Mouse (Mus musculus): Measurements from ENCODE around the gene Rorb. TPM values are rescaled to one million over a fixed set of nuclear protein-coding genes. Genes with fewer than 3 reads are reported as not detected.

Rorb gene
- polyA plus RNA-seq, 1 experiment from 2014 or later: 0.55 TPM

DNA sequence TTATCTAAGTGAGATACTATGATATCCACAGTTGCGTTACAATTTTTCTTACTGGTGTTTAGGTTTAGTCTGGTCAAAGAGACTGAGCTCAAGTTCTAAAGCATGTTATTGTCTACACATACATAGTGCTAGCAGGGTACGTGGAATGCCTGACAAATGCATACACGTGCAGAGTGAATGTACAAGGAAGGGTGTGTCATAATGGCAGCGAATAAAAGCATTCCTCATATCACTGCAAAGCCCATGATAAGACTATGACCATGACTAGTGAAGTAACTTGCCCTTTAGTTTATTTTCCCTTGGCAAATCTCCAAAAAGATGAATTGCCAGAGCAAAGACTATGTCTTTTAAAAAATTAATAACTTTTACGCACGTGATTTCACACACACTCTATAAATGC is 13.8 kb downstream of the Rorb start:
- H3K9ac ChIP-seq: no peak overlapping the region
- H3K4me1 ChIP-seq: no peaks in the 10 kb centered on the region
- H3K27ac ChIP-seq: no peak overlapping the region
- peak; percentile 73; the same call in 1 of the 2 replicates for ATAC-seq (ENCODE audit: insufficient read depth, low FRiP score, low read depth)
- H3K27me3 ChIP-seq (replicated peaks): no peaks in the 10 kb centered on the region
- H3K4me2 ChIP-seq: no peak overlapping the region
- H3K4me3 ChIP-seq (replicated peaks): no peak overlapping the region
- no peaks in the 10 kb centered on the region for H3K9me3 ChIP-seq
- 66% methylated on average over 6 of the region's 6 CpGs for whole genome bisulfite sequencing
- H3K36me3 ChIP-seq: no peaks in the 10 kb centered on the region

DNA sequence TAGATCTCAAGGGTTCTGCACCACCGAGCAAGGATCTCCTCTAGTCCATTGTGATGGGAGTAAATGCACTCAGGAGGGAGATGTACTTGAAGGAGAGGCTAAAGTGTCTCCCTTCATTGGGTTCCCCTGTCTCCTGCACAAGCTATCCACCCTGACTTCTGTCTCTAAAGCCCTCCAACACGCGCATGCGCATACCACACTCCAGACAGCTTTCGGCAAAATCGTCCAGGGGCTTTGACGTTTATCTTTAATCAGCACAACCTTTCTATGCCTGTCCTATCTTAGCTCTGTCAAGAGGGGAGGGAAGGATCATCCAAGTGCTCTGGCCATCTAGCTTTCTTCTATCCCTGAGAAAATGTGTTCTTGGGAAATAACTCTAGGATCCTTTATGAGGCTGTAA is 21.6 kb downstream of the Rorb start:
- Histone ChIP-seq H3K27ac (no peak overlapping the region), H3K9me3 (no peaks in the 10 kb centered on the region), H3K9ac (no peak overlapping the region), H3K27me3 (replicated peaks) (no peaks in the 10 kb centered on the region), H3K4me2 (no peak overlapping the region), H3K36me3 (no peaks in the 10 kb centered on the region), H3K4me3 (replicated peaks) (no peak overlapping the region), H3K4me1 (no peaks in the 10 kb centered on the region)
- no peak for ATAC-seq (ENCODE audit: insufficient read depth, low FRiP score, low read depth)
- 78% methylated on average over 7 of the region's 7 CpGs for WGBS

GRCm38 (mm10) chr19:19077880-19078279 is 33.1 kb downstream of the Rorb start:
- 54% methylated on average over 8 of the region's 8 CpGs for WGBS
- no peak overlapping the region for H3K4me2 ChIP-seq
- no peak for ATAC-seq (ENCODE audit: insufficient read depth, low FRiP score, low read depth)

GRCm38 (mm10) chr19:19074756-19075155 is 36.2 kb downstream of the Rorb start:
- no peak for ATAC-seq (ENCODE audit: insufficient read depth, low FRiP score, low read depth)
- Histone ChIP-seq H3K36me3 (no peaks in the 10 kb centered on the region), H3K4me1 (no peaks in the 10 kb centered on the region), H3K4me3 (replicated peaks) (no peak overlapping the region), H3K9ac (no peak overlapping the region), H3K9me3 (no peaks in the 10 kb centered on the region), H3K27me3 (replicated peaks) (no peaks in the 10 kb centered on the region), H3K4me2 (no peak overlapping the region), H3K27ac (no peak overlapping the region)
- 77% methylated on average over 6 of the region's 6 CpGs for WGBS

More at GRCm38 (mm10) chr19:19077880-19078279, 33.1 kb downstream of the Rorb start:
- no peaks in the 10 kb centered on the region for H3K4me1 ChIP-seq
- no peaks in the 10 kb centered on the region for H3K36me3 ChIP-seq
- H3K4me3 ChIP-seq (replicated peaks): no peak overlapping the region
- H3K9ac ChIP-seq: no peak overlapping the region
- no peaks in the 10 kb centered on the region for H3K27me3 ChIP-seq (replicated peaks)
- no peaks in the 10 kb centered on the region for H3K9me3 ChIP-seq
- no peak overlapping the region for H3K27ac ChIP-seq

GRCm38 (mm10) chr19:19058710-19059398 is 52.1 kb downstream of the Rorb start:
- Histone ChIP-seq H3K27ac (no peak overlapping the region), H3K4me1 (no peaks in the 10 kb centered on the region), H3K4me2 (no peak overlapping the region), H3K36me3 (no peaks in the 10 kb centered on the region), H3K9me3 (no peaks in the 10 kb centered on the region), H3K27me3 (replicated peaks) (no peaks in the 10 kb centered on the region), H3K4me3 (replicated peaks) (no peak overlapping the region), H3K9ac (no peak overlapping the region)
- no peak for ATAC-seq (ENCODE audit: insufficient read depth, low FRiP score, low read depth)
- WGBS: 68% methylated on average over 10 of the region's 10 CpGs

GRCm38 (mm10) chr19:19058201-19058600 is 52.8 kb downstream of the Rorb start:
- Histone ChIP-seq H3K36me3 (no peaks in the 10 kb centered on the region), H3K4me2 (no peak overlapping the region), H3K4me3 (replicated peaks) (no peak overlapping the region), H3K27me3 (replicated peaks) (no peaks in the 10 kb centered on the region), H3K27ac (no peak overlapping the region), H3K9me3 (no peaks in the 10 kb centered on the region), H3K9ac (no peak overlapping the region), H3K4me1 (no peaks in the 10 kb centered on the region)
- 76% methylated on average over 8 of the region's 8 CpGs for WGBS
- ATAC-seq (ENCODE audit: insufficient read depth, low FRiP score, low read depth): no peak

- H3K27me3 ChIP-seq (replicated peaks): no peaks in the 10 kb centered on the region
- no peaks in the 10 kb centered on the region for H3K36me3 ChIP-seq
- no peak overlapping the region for H3K9ac ChIP-seq
- no peaks in the 10 kb centered on the region for H3K4me1 ChIP-seq
- no peak overlapping the region for H3K27ac ChIP-seq
- WGBS: 39% methylated on average over 2 of the region's 2 CpGs
- H3K4me3 ChIP-seq (replicated peaks): no peak overlapping the region
- no peaks in the 10 kb centered on the region for H3K9me3 ChIP-seq
- no peak for ATAC-seq (ENCODE audit: insufficient read depth, low FRiP score, low read depth)
- H3K4me2 ChIP-seq: no peak overlapping the region
These were observed 67.9 kb downstream of the Rorb start for GRCm38 (mm10) chr19:19043138-19043537.

- WGBS: 48% methylated on average over 2 of the region's 2 CpGs
These were observed 70.2 kb downstream of the Rorb start for GRCm38 (mm10) chr19:19040800-19041199.

GRCm38 (mm10) chr19:19034482-19035315 is 76.3 kb downstream of the Rorb start:
- Histone ChIP-seq H3K27ac (no peak overlapping the region), H3K4me2 (no peak overlapping the region), H3K4me3 (replicated peaks) (no peak overlapping the region), H3K9me3 (no peaks in the 10 kb centered on the region), H3K4me1 (no peaks in the 10 kb centered on the region), H3K27me3 (replicated peaks) (no peaks in the 10 kb centered on the region), H3K9ac (no peak overlapping the region), H3K36me3 (no peaks in the 10 kb centered on the region)
- 74% methylated on average over 5 of the region's 5 CpGs for WGBS
- ATAC-seq (ENCODE audit: insufficient read depth, low FRiP score, low read depth): no peak

More at GRCm38 (mm10) chr19:19040800-19041199, 70.2 kb downstream of the Rorb start:
- Histone ChIP-seq H3K9me3 (no peaks in the 10 kb centered on the region), H3K27me3 (replicated peaks) (no peaks in the 10 kb centered on the region), H3K27ac (no peak overlapping the region), H3K4me1 (no peaks in the 10 kb centered on the region), H3K9ac (no peak overlapping the region), H3K4me3 (replicated peaks) (no peak overlapping the region), H3K36me3 (no peaks in the 10 kb centered on the region), H3K4me2 (no peak overlapping the region)
- ATAC-seq (ENCODE audit: insufficient read depth, low FRiP score, low read depth): no peak

DNA sequence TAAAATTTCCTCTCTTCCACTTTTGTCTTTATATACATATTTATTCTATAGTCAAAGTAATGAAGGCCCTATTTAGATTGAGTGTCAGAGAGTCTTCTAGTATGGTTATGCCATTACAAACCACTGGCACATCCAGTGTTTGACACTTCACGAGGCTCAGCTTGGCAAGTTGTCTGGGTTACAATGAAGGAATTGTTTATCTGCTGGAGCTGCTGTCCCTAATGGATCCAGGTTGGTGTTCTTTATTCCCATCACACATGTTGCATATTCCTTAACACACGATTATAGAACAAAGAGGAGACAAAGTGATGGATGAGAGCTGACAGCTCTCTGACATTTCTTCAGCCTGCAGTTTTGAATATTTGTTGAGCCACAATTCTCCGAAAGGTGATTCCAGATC is 77.0 kb downstream of the Rorb start:
- no peaks in the 10 kb centered on the region for H3K4me1 ChIP-seq
- H3K9me3 ChIP-seq: no peaks in the 10 kb centered on the region
- H3K27me3 ChIP-seq (replicated peaks): no peaks in the 10 kb centered on the region
- H3K27ac ChIP-seq: no peak overlapping the region
- ATAC-seq (ENCODE audit: insufficient read depth, low FRiP score, low read depth): no peak
- H3K36me3 ChIP-seq: no peaks in the 10 kb centered on the region
- 73% methylated on average over 3 of the region's 3 CpGs for WGBS
- H3K4me2 ChIP-seq: no peak overlapping the region
- H3K9ac ChIP-seq: no peak overlapping the region
- H3K4me3 ChIP-seq (replicated peaks): no peak overlapping the region

DNA sequence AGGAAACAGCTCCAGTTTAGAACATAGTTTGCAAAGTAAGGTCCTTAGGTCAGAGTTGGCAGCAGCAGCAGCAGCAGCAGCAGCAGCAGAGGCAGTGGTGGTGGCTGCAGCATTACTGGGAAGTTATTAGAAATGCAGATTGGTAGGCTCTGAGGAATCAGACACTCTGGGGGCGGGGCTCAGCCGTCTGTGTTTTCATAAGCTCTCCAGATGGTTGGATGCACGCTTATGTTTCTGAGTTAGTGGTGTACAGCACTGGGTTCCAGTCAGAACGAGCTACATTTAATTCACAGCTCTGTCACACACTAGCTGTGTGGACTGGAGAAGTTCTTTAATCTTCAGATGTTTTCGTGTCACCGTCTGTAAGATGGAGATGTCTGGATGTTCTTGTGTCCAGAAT is 105.9 kb downstream of the Rorb start:
- 48% methylated on average over 6 of the region's 6 CpGs for WGBS

DNA sequence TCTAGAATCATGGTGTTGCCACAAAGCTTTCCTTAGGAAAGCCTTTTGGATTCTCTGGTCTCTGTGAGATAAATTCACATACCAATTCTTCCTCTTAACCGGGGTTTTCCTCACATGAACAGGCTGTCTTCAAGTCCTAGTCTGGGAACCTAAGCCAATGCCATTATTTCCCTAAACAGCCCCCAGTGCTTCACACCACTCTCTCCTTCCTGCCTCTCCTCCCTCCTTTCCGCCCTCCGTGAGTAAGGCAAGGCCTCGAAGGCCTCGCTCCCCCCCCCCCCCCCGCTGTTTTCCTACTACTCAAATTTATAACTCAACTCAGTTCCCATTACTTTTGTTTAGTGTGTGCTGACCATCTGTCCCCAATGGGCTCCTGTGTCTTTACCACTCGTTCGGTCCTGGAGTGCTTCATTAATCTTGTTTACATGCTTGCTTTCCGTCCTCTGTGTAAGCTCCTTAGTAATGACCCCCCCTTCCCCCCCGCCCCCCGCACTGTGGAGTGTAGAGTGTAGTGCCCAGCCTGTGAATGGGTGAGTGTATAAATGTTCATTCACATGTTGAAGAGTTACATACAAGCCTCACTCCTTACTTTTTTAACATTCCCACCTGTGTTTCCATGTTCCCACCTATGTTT is 106.9 kb downstream of the Rorb start:
- H3K4me3 ChIP-seq (replicated peaks): no peak overlapping the region
- H3K27me3 ChIP-seq (replicated peaks): no peaks in the 10 kb centered on the region
- 47% methylated on average over 11 of the region's 11 CpGs for WGBS
- H3K9ac ChIP-seq: no peak overlapping the region
- H3K27ac ChIP-seq: no peak overlapping the region
- no peak overlapping the region for H3K4me2 ChIP-seq
- no peaks in the 10 kb centered on the region for H3K4me1 ChIP-seq
- no peak for ATAC-seq (ENCODE audit: insufficient read depth, low FRiP score, low read depth)
- no peaks in the 10 kb centered on the region for H3K9me3 ChIP-seq
- no peaks in the 10 kb centered on the region for H3K36me3 ChIP-seq

More for the DNA sequence above, 105.9 kb downstream of the Rorb start:
- H3K27me3 ChIP-seq (replicated peaks): no peaks in the 10 kb centered on the region
- H3K4me1 ChIP-seq: no peaks in the 10 kb centered on the region
- H3K4me2 ChIP-seq: no peak overlapping the region
- H3K9me3 ChIP-seq: no peaks in the 10 kb centered on the region
- H3K27ac ChIP-seq: no peak overlapping the region
- no peak for ATAC-seq (ENCODE audit: insufficient read depth, low FRiP score, low read depth)
- no peaks in the 10 kb centered on the region for H3K36me3 ChIP-seq
- H3K4me3 ChIP-seq (replicated peaks): no peak overlapping the region
- no peak overlapping the region for H3K9ac ChIP-seq

All from stomach, embryonic 15.5 days (tissue).